Mouse (Mus musculus) forebrain, postnatal 0 days (tissue): ENCODE data around the gene Mgat4e. TPM values are rescaled to one million over a fixed set of nuclear protein-coding genes. Genes with fewer than 3 reads are reported as not detected.
A peak's percentile ranks its signal among the peaks of the same experiment; 100 is the strongest.

Experiments
- ATAC-seq: fragments of 200-750 bp; cut with Nextera tagmentation; 2 replicates; pipeline ENCODE4 v1.8.0; 2017; ENCODE audit warnings: mild to moderate bottlenecking, moderate library complexity
- DNase-seq: peaks from one replicate; pipeline ENCODE4 v3.0.0-alpha.2; 2015
- H3K27ac ChIP-seq: fragments of 300-500 bp; sonication (generic); 2 replicates; pipeline ENCODE4 v1.5.1; 2014; ENCODE audit warnings: low read depth, mild to moderate bottlenecking, antibody characterized with exemption, low read length, moderate library complexity, mixed read lengths
- H3K27me3 ChIP-seq: fragments of 300-500 bp; sonication (generic); 2 replicates; pipeline ENCODE4 v1.6.1; 2014; ENCODE audit warnings: mild to moderate bottlenecking, low read length, mixed read lengths; ENCODE audit not compliant: insufficient read depth
- H3K36me3 ChIP-seq: fragments of 300-500 bp; sonication (generic); 2 replicates; pipeline ENCODE4 v1.6.1; 2014; ENCODE audit warnings: mild to moderate bottlenecking, moderate library complexity; ENCODE audit not compliant: insufficient read depth
- H3K4me1 ChIP-seq: fragments of 300-500 bp; sonication (generic); 2 replicates; pipeline ENCODE4 v1.6.1; 2014; ENCODE audit warnings: antibody characterized with exemption; ENCODE audit not compliant: insufficient read depth
- H3K4me2 ChIP-seq: fragments of 300-500 bp; sonication (generic); 2 replicates; pipeline ENCODE4 v1.6.1; 2014; ENCODE audit warnings: low read depth, mild to moderate bottlenecking, moderate library complexity
- H3K4me3 ChIP-seq: fragments of 300-500 bp; sonication (generic); 2 replicates; pipeline ENCODE4 v1.5.1; 2014; ENCODE audit warnings: low read depth, low read length, mixed read lengths
- H3K9ac ChIP-seq: fragments of 300-500 bp; sonication (generic); 2 replicates; pipeline ENCODE4 v1.6.1; 2014; ENCODE audit warnings: mild to moderate bottlenecking
- H3K9me3 ChIP-seq: fragments of 300-500 bp; sonication (generic); 2 replicates; pipeline ENCODE4 v1.6.1; 2016; ENCODE audit warnings: low read length
- CTCF ChIP-seq: sonication (generic); IDR thresholded peaks from 2 replicates; pipeline ENCODE4 v1.5.1; 2016; ENCODE audit warnings: antibody characterized with exemption, control low read depth, low read depth
- WGBS: fragments of 180-500 bp; shearing (Covaris S2); extraction: QIAGEN DNeasy Blood & Tissue Kit; methylation state at CpG from one replicate; pipeline ENCODE4 v1.1.7; 2014; 5-methylcytosine and 5-hydroxymethylcytosine counted together
- polyA plus RNA-seq: library from polyadenylated mRNA; unstranded; fragments of >200 nt; fragmentation: Nextera tagmentation; extraction: Ambion mirVana; gene quantifications from 2 replicates; pipeline ENCODE4 v1.2.1, GENCODE M21; 2015
- total RNA-seq: library from RNA; depleted of rRNA; stranded (reverse); fragments of >200 nt; gene quantifications from 2 replicates; pipeline ENCODE4 v1.2.3, GENCODE M21; 2014; rRNA removed

The Mgat4e gene
- total and polyA plus RNA-seq, 2 experiments from 2014 or later = not detected

- Histone ChIP-seq H3K9ac (no peak overlapping the region), H3K27me3 (no peaks in the 10 kb centered on the region), H3K9me3 (no peaks in the 10 kb centered on the region), H3K4me3 (no peak overlapping the region), H3K4me1 (no peaks in the 10 kb centered on the region), H3K4me2 (no peak overlapping the region), H3K36me3 (peaks cover 5% of the 10 kb centered on the region; the same call in 1 of the 2 replicates), H3K27ac (no peak overlapping the region)
- TF ChIP-seq CTCF = no peak
- 86% methylated on average over 10 of the region's 10 CpGs for WGBS
- DNase-seq (no peak), ATAC-seq (no peak)
Measured at GRCm38 (mm10) chr1:134495991-134496390, 53.5 kb downstream of the Mgat4e start.

- H3K4me3 ChIP-seq = peak overlapping the region; percentile 66
- H3K4me2 ChIP-seq = peak overlapping the region; percentile 62
- H3K27me3 ChIP-seq = no peaks in the 10 kb centered on the region
- DNase-seq (no peak), ATAC-seq (no peak)
- H3K27ac ChIP-seq = peak overlapping the region; percentile 94; the same call in 1 of the 2 replicates
- H3K4me1 ChIP-seq = no peaks in the 10 kb centered on the region
- peak overlapping the region; percentile 65 for H3K9ac ChIP-seq
- no peaks in the 10 kb centered on the region for H3K9me3 ChIP-seq
- 19% methylated on average over 5 of the region's 5 CpGs for WGBS
- TF ChIP-seq CTCF = no peak
- H3K36me3 ChIP-seq = peaks cover 6% of the 10 kb centered on the region; the same call in 1 of the 2 replicates
Measured at GRCm38 (mm10) chr1:134495216-134495539, 54.3 kb downstream of the Mgat4e start.

GRCm38 (mm10) chr1:134494428-134495215 lies 54.9 kb downstream of the Mgat4e start, which contains the start of gene Rabif:
Gene Rabif (plus strand): TSS chr1:134494648.
- ATAC-seq (peak; percentile 100), DNase-seq (peak; percentile 99)
- H3K27ac ChIP-seq = peak within 1 kb of the TSS; percentile 94
- H3K9ac ChIP-seq = peak within 1 kb of the TSS; percentile 65
- peak within 1 kb of the TSS; percentile 66 for H3K4me3 ChIP-seq
- peak; percentile 58 for TF ChIP-seq CTCF
- H3K9me3 ChIP-seq = no peaks in the 10 kb centered on the region
- peaks cover 8% of the 10 kb centered on the region for H3K36me3 ChIP-seq
- H3K27me3 ChIP-seq = no peaks in the 10 kb centered on the region
- H3K4me1 ChIP-seq = no peaks in the 10 kb centered on the region
- 2% methylated on average over 58 of the region's 58 CpGs for WGBS
- peak within 1 kb of the TSS; percentile 62 for H3K4me2 ChIP-seq

GRCm38 (mm10) chr1:134493956-134494355 lies 55.5 kb downstream of the Mgat4e start:
- Histone ChIP-seq H3K4me2 (peak overlapping the region; percentile 62), H3K27me3 (no peaks in the 10 kb centered on the region), H3K9ac (peak overlapping the region; percentile 65), H3K27ac (peak overlapping the region; percentile 94), H3K9me3 (no peaks in the 10 kb centered on the region), H3K4me1 (no peaks in the 10 kb centered on the region), H3K4me3 (peak overlapping the region; percentile 66), H3K36me3 (peaks cover 14% of the 10 kb centered on the region)
- DNase-seq (no peak), ATAC-seq (no peak)
- WGBS = 19% methylated on average over 5 of the region's 5 CpGs
- TF ChIP-seq CTCF = no peak

GRCm38 (mm10) chr1:134493496-134493895 lies 56.0 kb downstream of the Mgat4e start:
- 79% methylated on average over 2 of the region's 2 CpGs for WGBS
- no peak overlapping the region for H3K4me3 ChIP-seq
- H3K9me3 ChIP-seq = no peaks in the 10 kb centered on the region
- H3K4me2 ChIP-seq = no peak overlapping the region; the same call in 1 of the 2 replicates
- no peaks in the 10 kb centered on the region for H3K27me3 ChIP-seq
- no peak for DNase-seq
- H3K36me3 ChIP-seq = peaks cover 19% of the 10 kb centered on the region
- no peaks in the 10 kb centered on the region for H3K4me1 ChIP-seq
- H3K27ac ChIP-seq = no peak overlapping the region
- H3K9ac ChIP-seq = no peak overlapping the region
- ATAC-seq = no peak
- TF ChIP-seq CTCF = no peak

- Histone ChIP-seq H3K4me3 (no peak overlapping the region), H3K27ac (no peak overlapping the region), H3K9ac (no peak overlapping the region), H3K9me3 (no peaks in the 10 kb centered on the region), H3K27me3 (no peaks in the 10 kb centered on the region), H3K4me2 (no peak overlapping the region), H3K36me3 (peaks cover 28% of the 10 kb centered on the region), H3K4me1 (no peaks in the 10 kb centered on the region)
- no peak for ATAC-seq
- no peak for DNase-seq
- TF ChIP-seq CTCF = no peak
- 78% methylated on average over 7 of the region's 7 CpGs for WGBS
Measured at GRCm38 (mm10) chr1:134492276-134492675, 57.2 kb downstream of the Mgat4e start.

Other genes with a start within 250 kb of the Mgat4e start
- gene Ppfia4, start 216.8 kb downstream of the Mgat4e start, total RNA-seq = 26.9 and 31.9 TPM in 2 replicates
- 12.7 and 17.5 TPM in 2 replicates for gene Ppfia4, start 216.8 kb downstream of the Mgat4e start, polyA plus RNA-seq
- 177 and 184 TPM in 2 replicates for gene Tmem183a, start 187.7 kb downstream of the Mgat4e start, total RNA-seq
- gene Tmem183a, start 187.7 kb downstream of the Mgat4e start, polyA plus RNA-seq = 103 and 123 TPM in 2 replicates
- not detected in 2 replicates for gene 4933406M09Rik, start 163.7 kb downstream of the Mgat4e start, total RNA-seq
- gene 4933406M09Rik, start 163.7 kb downstream of the Mgat4e start, polyA plus RNA-seq = not detected in 2 replicates
- 9.2 and 16.0 TPM in 2 replicates for gene Cyb5r1, start 144.1 kb downstream of the Mgat4e start, total RNA-seq
- gene Cyb5r1, start 144.1 kb downstream of the Mgat4e start, polyA plus RNA-seq = 9.5 and 14.5 TPM in 2 replicates
- gene Adipor1, start 134.3 kb downstream of the Mgat4e start, total RNA-seq = 80.0 and 82.0 TPM in 2 replicates
- gene Adipor1, start 134.3 kb downstream of the Mgat4e start, polyA plus RNA-seq = 62.2 and 68.2 TPM in 2 replicates
- gene Klhl12, start 94.2 kb downstream of the Mgat4e start, total RNA-seq = 33.5 and 40.0 TPM in 2 replicates
- 26.2 and 33.6 TPM in 2 replicates for gene Klhl12, start 94.2 kb downstream of the Mgat4e start, polyA plus RNA-seq
- 35.0 and 39.6 TPM in 2 replicates for gene Rabif, start 55.0 kb downstream of the Mgat4e start, total RNA-seq
- 68.9 and 74.6 TPM in 2 replicates for gene Rabif, start 55.0 kb downstream of the Mgat4e start, polyA plus RNA-seq
- 75.2 and 84.6 TPM in 2 replicates for gene Kdm5b, start 10.5 kb upstream of the Mgat4e start, total RNA-seq
- 38.3 and 53.6 TPM in 2 replicates for gene Kdm5b, start 10.5 kb upstream of the Mgat4e start, polyA plus RNA-seq
- gene Syt2, start 97.0 kb upstream of the Mgat4e start, total RNA-seq = 1.1 and 1.3 TPM in 2 replicates
- 1.2 and 1.6 TPM in 2 replicates for gene Syt2, start 97.0 kb upstream of the Mgat4e start, polyA plus RNA-seq